Mouse (Mus musculus) stomach, embryonic 15.5 days (tissue): ENCODE data around the gene Jarid2. TPM values are rescaled to one million over a fixed set of nuclear protein-coding genes. Genes with fewer than 3 reads are reported as not detected.

Experiments
- ATAC-seq: fragments of 200-750 bp; cut with Nextera tagmentation; 2 replicates; pipeline ENCODE4 v1.8.0; 2017; ENCODE audit warnings: low read depth, moderate number of reproducible peaks, moderate TSS enrichment; ENCODE audit not compliant: insufficient read depth, low FRiP score
- H3K27ac ChIP-seq: fragments of 300-500 bp; sonication (generic); 2 replicates; pipeline ENCODE4 v1.5.1; 2015; ENCODE audit warnings: mild to moderate bottlenecking, inconsistent platforms
- H3K27me3 ChIP-seq: fragments of 300-500 bp; sonication (generic); replicated peaks from 2 replicates; pipeline ENCODE4 v1.6.1; 2015; ENCODE audit warnings: inconsistent platforms
- H3K36me3 ChIP-seq: fragments of 300-500 bp; sonication (generic); 2 replicates; pipeline ENCODE4 v1.6.1; 2015; ENCODE audit warnings: inconsistent platforms
- H3K4me1 ChIP-seq: fragments of 300-500 bp; sonication (generic); 2 replicates; pipeline ENCODE4 v1.6.1; 2015; ENCODE audit warnings: inconsistent platforms
- H3K4me2 ChIP-seq: fragments of 300-500 bp; sonication (generic); 2 replicates; pipeline ENCODE4 v1.6.1; 2015; ENCODE audit warnings: mild to moderate bottlenecking, inconsistent platforms
- H3K4me3 ChIP-seq: fragments of 300-500 bp; sonication (generic); replicated peaks from 2 replicates; pipeline ENCODE4 v1.5.1; 2015; ENCODE audit warnings: inconsistent platforms
- H3K9ac ChIP-seq: fragments of 300-500 bp; sonication (generic); 2 replicates; pipeline ENCODE4 v1.6.1; 2015; ENCODE audit warnings: inconsistent platforms
- H3K9me3 ChIP-seq: fragments of 300-500 bp; sonication (generic); 2 replicates; pipeline ENCODE4 v1.6.1; 2016; ENCODE audit warnings: inconsistent platforms
- WGBS: fragments of 180-500 bp; shearing (Covaris S2); methylation state at CpG from one replicate; pipeline ENCODE4 v1.1.7; 2015; 5-methylcytosine and 5-hydroxymethylcytosine counted together
- polyA plus RNA-seq: library from polyadenylated mRNA; unstranded; fragments of >200 nt; fragmentation: Nextera tagmentation; extraction: Ambion mirVana; gene quantifications from 2 replicates; pipeline ENCODE4 v1.2.1, GENCODE M21; 2015

Gene Jarid2
- 24.4 and 24.8 TPM in 2 replicates for polyA plus RNA-seq

DNA sequence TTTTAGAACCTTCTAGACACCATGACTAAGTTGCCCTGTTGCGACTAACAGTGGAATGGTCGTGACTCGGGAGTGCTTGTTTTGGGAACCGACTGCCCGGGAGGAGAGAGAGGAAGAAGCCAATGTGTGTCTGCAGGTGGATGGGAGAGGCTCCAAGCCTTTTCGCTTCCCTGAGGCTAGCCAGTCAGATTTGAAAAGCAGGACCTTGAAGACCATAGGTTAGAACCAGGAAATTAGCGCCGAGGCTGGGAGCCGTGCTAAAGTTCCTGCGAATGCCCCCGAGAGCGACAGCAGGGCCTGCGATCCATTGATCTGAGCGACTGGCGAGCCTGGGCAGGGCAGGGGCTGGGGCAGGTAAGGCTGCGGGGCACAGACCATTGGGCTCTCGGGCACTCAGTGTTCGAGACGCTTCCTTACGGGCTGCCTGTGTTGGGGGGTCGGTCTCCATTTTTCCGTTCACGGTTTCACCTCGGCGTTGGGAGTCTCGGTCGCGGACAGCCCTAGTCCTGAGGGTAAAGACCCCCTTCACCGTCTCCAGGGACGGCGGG lies at the start of gene Jarid2:
Gene Jarid2, plus strand, starts transcription at position 51 of the 548 bp plus-strand sequence.
- H3K4me1 ChIP-seq = peaks cover 13% of the 10 kb centered on the region; the same call in 1 of the 2 replicates
- H3K4me3 ChIP-seq = peak within 1 kb of the TSS; percentile 85
- no peaks in the 10 kb centered on the region for H3K36me3 ChIP-seq
- H3K27ac ChIP-seq = peak within 1 kb of the TSS; percentile 89
- peak within 1 kb of the TSS; percentile 79 for H3K4me2 ChIP-seq
- WGBS = 4% methylated on average over 31 of the region's 31 CpGs
- H3K9me3 ChIP-seq = no peaks in the 10 kb centered on the region
- H3K9ac ChIP-seq = peak within 1 kb of the TSS; percentile 87
- H3K27me3 ChIP-seq = no peaks in the 10 kb centered on the region
- no peak for ATAC-seq

DNA sequence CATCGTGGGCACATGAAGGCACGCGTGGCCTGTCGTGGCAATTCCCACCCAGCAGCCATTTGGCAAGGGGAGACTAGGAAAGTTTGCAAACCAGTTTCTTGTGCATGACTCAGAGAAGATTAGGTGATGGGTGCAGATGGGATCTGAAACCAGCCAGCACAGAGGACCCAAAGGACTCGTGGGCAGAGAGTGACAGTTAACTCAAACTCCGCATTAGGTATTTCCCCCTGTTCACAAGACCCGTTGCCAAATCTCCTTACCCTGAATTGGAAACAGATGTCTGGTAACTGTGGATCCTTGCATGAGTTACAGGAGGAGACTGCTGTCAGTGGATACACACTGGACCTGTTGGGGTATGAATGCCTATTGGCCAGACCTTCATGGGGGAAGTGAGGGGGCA lies 48.2 kb upstream of the Jarid2 start:
- H3K4me3 ChIP-seq = no peak overlapping the region
- no peaks in the 10 kb centered on the region for H3K4me1 ChIP-seq
- ATAC-seq = no peak
- 76% methylated on average over 7 of the region's 7 CpGs for WGBS
- H3K9me3 ChIP-seq = no peaks in the 10 kb centered on the region
- no peaks in the 10 kb centered on the region for H3K27me3 ChIP-seq
- no peak overlapping the region for H3K9ac ChIP-seq
- H3K27ac ChIP-seq = no peak overlapping the region
- no peak overlapping the region for H3K4me2 ChIP-seq
- no peaks in the 10 kb centered on the region for H3K36me3 ChIP-seq

DNA sequence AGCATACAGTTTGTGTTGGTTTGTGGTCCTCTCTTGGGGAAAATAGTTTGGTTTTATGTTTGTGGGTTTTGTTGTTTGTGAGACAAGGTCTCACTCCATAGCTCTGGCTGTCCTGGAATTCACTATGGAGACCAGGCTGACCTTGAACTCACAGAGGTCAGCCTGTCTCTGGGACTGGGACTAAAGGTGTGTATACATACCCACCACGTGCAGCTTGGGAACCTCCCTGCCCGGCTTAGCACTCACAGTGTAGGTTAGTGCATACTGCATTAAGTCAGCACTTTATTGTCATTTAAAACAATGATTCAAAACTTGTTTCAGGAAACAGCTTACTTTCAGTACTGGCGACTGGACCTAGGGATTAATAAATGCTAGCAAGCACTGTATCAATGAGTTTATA lies 41.1 kb upstream of the Jarid2 start:
- 47% methylated on average over 3 of the region's 3 CpGs for WGBS
- Histone ChIP-seq H3K4me3 (no peak overlapping the region), H3K27me3 (no peaks in the 10 kb centered on the region), H3K4me2 (no peak overlapping the region), H3K27ac (no peak overlapping the region), H3K36me3 (no peaks in the 10 kb centered on the region), H3K4me1 (no peaks in the 10 kb centered on the region), H3K9me3 (no peaks in the 10 kb centered on the region), H3K9ac (no peak overlapping the region)
- no peak for ATAC-seq

DNA sequence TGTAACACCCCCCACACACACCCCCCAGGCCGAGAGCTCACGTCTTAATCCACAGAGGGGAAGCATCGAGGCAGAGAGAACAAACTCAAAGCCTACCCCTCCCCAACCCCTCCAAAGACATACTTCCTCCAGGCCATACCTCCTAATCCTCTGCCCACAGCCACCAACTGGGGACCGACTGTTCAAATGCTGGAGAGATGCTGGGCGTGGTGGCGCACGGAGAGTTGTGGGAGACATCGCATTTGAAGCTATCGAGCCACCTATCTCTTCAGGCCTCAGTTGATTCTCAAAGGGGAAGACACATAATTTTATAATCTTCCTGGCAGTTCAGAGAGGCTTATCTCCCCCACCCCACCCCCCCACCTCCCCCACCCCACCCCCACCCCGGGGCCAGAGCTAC lies 31.6 kb upstream of the Jarid2 start:
- H3K27ac ChIP-seq = no peak overlapping the region
- no peak overlapping the region for H3K4me3 ChIP-seq
- H3K9me3 ChIP-seq = no peaks in the 10 kb centered on the region
- H3K4me2 ChIP-seq = no peak overlapping the region
- H3K4me1 ChIP-seq = no peaks in the 10 kb centered on the region
- H3K9ac ChIP-seq = no peak overlapping the region
- no peaks in the 10 kb centered on the region for H3K36me3 ChIP-seq
- no peaks in the 10 kb centered on the region for H3K27me3 ChIP-seq
- 84% methylated on average over 10 of the region's 10 CpGs for WGBS
- ATAC-seq = no peak

DNA sequence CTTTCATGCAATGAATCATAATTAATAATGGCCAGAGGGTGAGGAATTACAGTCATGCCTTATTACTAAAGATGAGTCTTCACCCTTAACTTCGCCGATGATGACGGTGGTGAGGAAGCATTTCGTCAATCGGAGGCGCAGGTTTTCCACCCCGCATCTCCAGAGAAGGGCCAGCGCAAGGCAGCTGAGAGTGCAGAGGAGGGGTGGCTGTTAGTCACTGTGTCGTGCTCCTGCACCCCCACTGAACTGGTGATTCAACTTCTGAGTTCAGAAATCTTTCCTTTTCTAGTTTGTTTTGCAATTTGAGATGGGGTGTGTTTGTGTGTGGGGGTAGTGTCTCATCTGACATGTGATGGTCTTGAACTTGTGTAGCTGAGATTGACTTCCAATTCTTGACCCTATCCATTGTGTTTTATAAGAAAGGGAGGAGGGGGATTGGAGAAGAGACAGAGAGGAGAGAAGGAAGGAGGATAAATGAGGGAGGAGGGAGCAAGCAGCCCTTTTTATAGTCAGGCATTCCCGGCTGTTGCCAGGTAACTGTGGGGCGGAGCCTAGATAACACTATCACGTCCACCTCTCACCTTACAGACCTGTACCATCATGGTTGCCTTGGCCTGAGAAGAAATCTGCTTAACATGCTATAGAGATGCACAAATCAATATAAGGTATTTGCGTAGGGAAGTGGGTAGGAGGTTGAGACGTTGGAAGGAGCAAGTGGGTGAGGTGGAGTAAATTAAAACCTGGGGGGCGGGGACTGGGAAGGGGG lies 25.1 kb upstream of the Jarid2 start:
- H3K9me3 ChIP-seq = no peaks in the 10 kb centered on the region
- no peaks in the 10 kb centered on the region for H3K36me3 ChIP-seq
- 78% methylated on average over 15 of the region's 15 CpGs for WGBS
- H3K4me1 ChIP-seq = no peaks in the 10 kb centered on the region
- no peak overlapping the region for H3K4me3 ChIP-seq
- no peak for ATAC-seq
- no peaks in the 10 kb centered on the region for H3K27me3 ChIP-seq
- no peak overlapping the region for H3K27ac ChIP-seq
- H3K4me2 ChIP-seq = no peak overlapping the region
- no peak overlapping the region for H3K9ac ChIP-seq

DNA sequence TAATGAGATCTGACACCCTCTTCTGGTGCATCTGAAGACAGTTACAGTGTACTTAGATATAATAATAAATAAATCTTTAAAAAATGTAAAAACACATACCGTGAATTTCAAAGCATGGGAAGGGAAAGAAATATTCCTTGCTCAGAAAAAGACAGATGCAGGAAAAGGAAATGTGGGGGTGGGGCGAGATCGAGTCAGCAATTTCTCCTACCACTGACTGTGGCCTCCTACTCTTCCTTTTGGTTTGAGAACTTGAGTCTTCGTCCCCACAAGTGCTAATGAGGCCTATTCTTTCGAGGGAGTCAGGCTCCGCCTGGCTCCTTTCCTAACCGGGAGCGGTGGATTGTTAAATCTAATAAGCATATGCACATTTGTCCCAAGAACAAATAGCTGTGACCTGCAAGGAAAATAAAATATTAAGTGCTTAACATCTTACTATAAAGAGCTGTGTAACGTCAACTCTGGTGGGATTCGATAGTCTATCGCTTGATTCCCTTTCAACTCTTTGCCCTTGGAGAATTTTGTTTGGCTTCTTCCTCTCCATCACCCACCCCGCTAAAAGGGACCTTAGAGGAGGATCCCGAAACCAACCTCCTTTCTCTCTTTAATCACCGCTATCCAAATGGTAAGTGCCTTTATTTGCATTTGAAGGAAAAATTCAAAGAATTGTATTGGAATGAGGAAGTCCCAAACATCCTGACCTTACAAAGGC lies 24.1 kb upstream of the Jarid2 start:
- 0 out of 2 replicates have a peak, but pooled peaks cover 2% of the 10 kb centered on the region for H3K4me1 ChIP-seq
- H3K9me3 ChIP-seq = no peaks in the 10 kb centered on the region
- no peaks in the 10 kb centered on the region for H3K36me3 ChIP-seq
- H3K27me3 ChIP-seq = no peaks in the 10 kb centered on the region
- H3K27ac ChIP-seq = no peak overlapping the region
- no peak overlapping the region for H3K9ac ChIP-seq
- H3K4me2 ChIP-seq = no peak overlapping the region
- WGBS = 53% methylated on average over 14 of the region's 14 CpGs
- no peak overlapping the region for H3K4me3 ChIP-seq
- no peak for ATAC-seq

DNA sequence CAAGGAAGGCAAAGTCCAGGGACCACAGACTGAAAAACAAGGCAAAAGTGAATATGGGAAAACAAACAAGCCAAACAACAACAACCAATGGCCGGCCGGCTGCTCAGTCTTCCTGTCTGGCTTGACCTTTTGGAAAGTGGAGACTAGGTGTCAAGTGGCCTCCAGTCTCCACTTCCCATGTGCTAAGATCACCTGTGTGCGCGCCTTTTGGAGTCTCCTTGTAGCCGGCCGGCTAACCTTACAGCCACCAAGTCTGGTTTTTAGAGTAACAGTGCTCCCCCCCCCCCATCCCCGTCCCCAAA lies 23.6 kb upstream of the Jarid2 start:
- H3K9me3 ChIP-seq = no peaks in the 10 kb centered on the region
- H3K36me3 ChIP-seq = no peaks in the 10 kb centered on the region
- no peak overlapping the region for H3K4me2 ChIP-seq
- ATAC-seq = no peak
- no peak overlapping the region for H3K9ac ChIP-seq
- H3K4me1 ChIP-seq = 0 out of 2 replicates have a peak, but pooled peaks cover 2% of the 10 kb centered on the region
- no peak overlapping the region for H3K27ac ChIP-seq
- WGBS = 72% methylated on average over 7 of the region's 7 CpGs
- no peak overlapping the region for H3K4me3 ChIP-seq
- H3K27me3 ChIP-seq = no peaks in the 10 kb centered on the region

DNA sequence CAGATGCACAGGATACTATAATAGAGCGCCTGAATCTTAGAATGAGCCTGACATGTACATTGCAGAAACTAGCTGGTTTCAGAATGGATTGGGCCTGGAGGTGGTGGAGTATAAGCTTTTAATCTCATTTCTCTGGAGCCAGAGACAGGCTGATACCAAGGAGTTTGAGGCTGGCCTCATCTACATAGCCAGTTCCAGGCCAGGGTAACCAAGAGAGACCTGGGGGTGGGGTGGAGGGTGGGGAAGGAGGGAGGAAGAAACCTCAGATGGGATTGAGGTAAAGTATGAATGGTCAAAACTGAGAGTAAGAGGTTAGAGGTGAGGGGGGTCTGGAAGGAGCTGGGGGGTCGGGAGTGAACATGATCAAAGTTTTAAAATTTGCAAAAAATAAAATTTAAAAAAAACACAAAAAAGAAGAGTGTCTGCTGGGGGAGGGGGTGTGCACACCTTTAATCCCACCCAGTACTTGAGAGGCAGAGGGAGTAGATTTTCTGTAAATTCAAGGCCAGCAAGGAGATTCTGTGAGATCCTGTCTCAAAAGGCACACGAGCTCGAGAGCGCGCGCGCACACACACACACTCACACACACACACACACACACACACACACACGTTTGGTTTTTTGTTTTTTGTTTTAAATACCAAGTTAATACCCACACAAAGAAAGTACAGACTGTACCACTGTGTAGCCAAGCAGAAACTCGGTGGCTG lies 22.9 kb upstream of the Jarid2 start:
- Histone ChIP-seq H3K9ac (no peak overlapping the region), H3K4me3 (no peak overlapping the region), H3K27ac (no peak overlapping the region), H3K36me3 (no peaks in the 10 kb centered on the region), H3K27me3 (no peaks in the 10 kb centered on the region), H3K9me3 (no peaks in the 10 kb centered on the region), H3K4me2 (no peak overlapping the region), H3K4me1 (0 out of 2 replicates have a peak, but pooled peaks cover 2% of the 10 kb centered on the region)
- no peak for ATAC-seq
- 72% methylated on average over 10 of the region's 10 CpGs for WGBS

DNA sequence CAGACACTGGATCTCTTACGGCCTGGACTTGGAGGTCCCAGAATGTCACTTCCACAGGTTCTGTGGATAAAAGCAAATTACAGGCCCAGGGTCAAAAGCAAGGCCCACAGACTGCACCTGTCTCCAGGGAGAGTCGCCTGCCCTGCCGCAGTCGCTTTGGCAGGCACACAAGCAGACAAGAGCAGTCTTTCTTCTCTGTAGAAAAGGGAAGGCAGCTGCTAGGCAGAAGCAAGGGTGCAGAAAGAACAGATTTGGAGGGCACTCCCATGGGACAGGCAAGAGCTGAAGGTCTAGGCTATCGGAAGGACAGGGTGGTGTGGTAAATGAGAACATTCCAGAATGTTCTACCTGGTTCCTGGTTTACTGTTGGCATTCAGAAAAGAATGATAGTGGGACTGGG lies 22.1 kb upstream of the Jarid2 start:
- Histone ChIP-seq H3K27me3 (no peaks in the 10 kb centered on the region), H3K4me3 (no peak overlapping the region), H3K9ac (no peak overlapping the region), H3K4me1 (0 out of 2 replicates have a peak, but pooled peaks cover 2% of the 10 kb centered on the region), H3K36me3 (no peaks in the 10 kb centered on the region), H3K4me2 (no peak overlapping the region), H3K9me3 (no peaks in the 10 kb centered on the region), H3K27ac (no peak overlapping the region)
- WGBS = 82% methylated on average over 5 of the region's 5 CpGs
- ATAC-seq = no peak

DNA sequence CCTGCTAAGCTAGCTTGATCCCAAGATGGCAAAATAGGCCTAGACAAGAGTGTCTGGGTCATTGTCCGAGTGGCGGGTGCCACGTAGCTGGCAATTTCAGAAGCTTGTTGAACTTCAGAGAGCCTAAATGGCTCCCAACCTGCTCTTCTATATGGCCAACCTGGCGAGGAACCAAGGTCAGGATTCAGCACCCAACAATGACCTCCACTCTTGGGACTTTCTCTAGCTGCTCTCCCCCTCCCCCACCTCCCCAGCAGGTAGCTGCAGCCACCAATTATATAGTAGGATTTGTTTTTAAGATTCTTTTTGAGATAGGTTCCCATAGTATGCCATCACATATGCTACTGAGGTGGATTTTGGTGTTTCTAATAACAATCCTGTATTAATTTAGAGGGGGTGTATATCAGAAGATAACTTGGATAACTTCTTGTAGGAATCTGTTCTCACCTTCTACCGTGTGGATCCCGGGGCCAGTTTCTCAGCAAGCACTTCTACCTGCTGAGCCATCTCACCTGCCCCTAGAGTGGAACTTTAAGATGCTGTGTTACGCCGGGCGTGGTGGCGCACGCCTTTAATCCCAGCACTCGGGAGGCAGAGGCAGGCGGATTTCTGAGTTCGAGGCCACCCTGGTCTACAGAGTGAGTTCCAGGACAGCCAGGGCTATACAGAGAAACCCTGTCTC lies 20.8 kb upstream of the Jarid2 start:
- H3K9ac ChIP-seq = no peak overlapping the region
- H3K4me3 ChIP-seq = no peak overlapping the region
- ATAC-seq = no peak
- no peak overlapping the region for H3K4me2 ChIP-seq
- no peaks in the 10 kb centered on the region for H3K27me3 ChIP-seq
- H3K27ac ChIP-seq = no peak overlapping the region
- WGBS = 92% methylated on average over 14 of the region's 14 CpGs
- no peaks in the 10 kb centered on the region for H3K9me3 ChIP-seq
- 0 out of 2 replicates have a peak, but pooled peaks cover 2% of the 10 kb centered on the region for H3K4me1 ChIP-seq
- H3K36me3 ChIP-seq = no peaks in the 10 kb centered on the region

DNA sequence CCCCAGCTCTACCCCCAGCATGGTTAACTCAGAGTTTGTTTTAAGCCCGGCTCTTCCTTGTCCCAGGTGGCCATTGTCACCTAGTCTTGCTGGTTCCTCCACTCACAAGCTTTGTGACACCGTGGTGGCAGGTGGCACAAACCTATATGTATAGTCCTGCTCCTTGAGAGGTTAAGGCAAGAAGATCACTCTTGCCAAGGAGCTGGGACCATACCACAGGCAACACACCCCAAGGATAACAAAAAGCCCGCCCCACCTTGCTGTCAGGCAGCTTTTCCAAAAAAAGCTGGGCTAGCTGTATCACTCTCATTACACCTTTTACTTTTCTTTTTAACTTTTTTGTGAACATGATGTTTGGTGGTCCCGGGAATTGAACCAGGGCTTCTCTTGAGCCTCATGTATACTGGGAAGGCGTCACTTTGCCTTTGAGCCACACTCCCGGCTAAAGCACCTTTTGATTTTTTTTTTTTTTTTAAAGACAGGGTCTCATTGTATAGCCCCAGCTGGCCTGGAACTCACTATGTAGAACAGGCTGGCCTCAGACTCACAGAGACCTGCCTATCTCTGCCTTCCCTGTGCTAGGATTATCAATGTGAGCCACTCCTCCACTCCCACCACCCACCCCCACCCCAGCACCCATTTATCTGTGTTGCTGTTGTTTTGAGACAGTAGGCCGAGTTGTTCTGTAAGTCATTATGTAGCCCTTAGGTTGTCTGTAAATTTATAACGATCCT lies 19.4 kb upstream of the Jarid2 start:
- no peaks in the 10 kb centered on the region for H3K27me3 ChIP-seq
- no peak overlapping the region for H3K9ac ChIP-seq
- H3K36me3 ChIP-seq = no peaks in the 10 kb centered on the region
- 0 out of 2 replicates have a peak, but pooled peaks cover 2% of the 10 kb centered on the region for H3K4me1 ChIP-seq
- no peak overlapping the region for H3K27ac ChIP-seq
- H3K9me3 ChIP-seq = no peaks in the 10 kb centered on the region
- no peak overlapping the region for H3K4me2 ChIP-seq
- 68% methylated on average over 8 of the region's 8 CpGs for WGBS
- no peak overlapping the region for H3K4me3 ChIP-seq
- peak; percentile 72; the same call in 1 of the 2 replicates for ATAC-seq
